Mouse (Mus musculus): ENCODE results near the gene Gm21616.
"Not testable (repeated sequence)": the region's sequence is repeated elsewhere in the genome, so short reads cannot be mapped to it uniquely, and the experiment has no call there.

Gm21616 gene

DNA sequence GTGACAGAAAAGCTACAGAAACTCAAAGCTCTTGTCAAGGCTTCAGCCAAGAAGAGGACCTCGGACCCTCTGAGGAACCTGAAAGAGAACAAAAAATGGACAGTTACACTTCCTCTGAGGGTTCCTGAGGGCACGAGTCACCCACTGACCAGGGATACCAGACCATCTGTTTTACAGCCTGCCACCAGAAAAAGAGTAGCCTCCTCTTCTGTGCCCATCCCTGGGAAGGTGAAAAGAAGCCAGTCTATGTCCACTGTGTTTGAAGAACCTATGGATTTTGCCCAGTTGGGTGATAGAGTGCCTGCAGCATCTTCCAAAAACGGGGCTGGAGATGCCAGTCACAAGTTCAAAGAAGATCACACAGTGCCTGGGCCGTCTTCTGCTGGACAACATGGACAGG lies at the start of gene Gm21616:
Gene Gm21616, plus strand, starts transcription at position 301 of the 400 bp plus-strand sequence.
- DNase-seq = not testable (repeated sequence)
